Mouse (Mus musculus) hindbrain, embryonic 15.5 days (tissue): ENCODE measurements at regions not wholly inside any gene's neighbourhood (a gene's known extent, or its start where the extent isn't known, plus 50 kb on each side); places are given as distances from the start of the nearest gene placed in this dataset.
A peak's percentile ranks its signal among the peaks of the same experiment; 100 is the strongest.

Experiments used
- ATAC-seq: fragments of 200-750 bp; cut with Nextera tagmentation; 2 replicates; pipeline ENCODE4 v1.8.0; 2017; ENCODE audit warnings: low read depth, moderate number of reproducible peaks, moderate TSS enrichment; ENCODE audit not compliant: low FRiP score
- H3K27ac ChIP-seq: fragments of 300-500 bp; sonication (generic); replicated peaks from 2 replicates; pipeline ENCODE4 v1.5.1; 2015; ENCODE audit warnings: mild to moderate bottlenecking, inconsistent platforms
- H3K27me3 ChIP-seq: fragments of 300-500 bp; sonication (generic); 2 replicates; pipeline ENCODE4 v1.6.1; 2015; ENCODE audit warnings: control low read depth, inconsistent platforms
- H3K36me3 ChIP-seq: fragments of 300-500 bp; sonication (generic); 2 replicates; pipeline ENCODE4 v1.6.1; 2015; ENCODE audit warnings: control low read depth, inconsistent platforms
- H3K4me1 ChIP-seq: fragments of 300-500 bp; sonication (generic); replicated peaks from 2 replicates; pipeline ENCODE4 v1.6.1; 2015; ENCODE audit warnings: control low read depth, inconsistent platforms
- H3K4me2 ChIP-seq: fragments of 300-500 bp; sonication (generic); 2 replicates; pipeline ENCODE4 v1.6.1; 2015; ENCODE audit warnings: moderate library complexity, mild to moderate bottlenecking, inconsistent platforms
- H3K4me3 ChIP-seq: fragments of 300-500 bp; sonication (generic); 2 replicates; pipeline ENCODE4 v1.5.1; 2015; ENCODE audit warnings: mild to moderate bottlenecking, inconsistent platforms
- H3K9ac ChIP-seq: fragments of 300-500 bp; sonication (generic); 2 replicates; pipeline ENCODE4 v1.6.1; 2015; ENCODE audit warnings: inconsistent platforms
- H3K9me3 ChIP-seq: fragments of 300-500 bp; sonication (generic); 2 replicates; pipeline ENCODE4 v1.6.1; 2016; ENCODE audit warnings: control low read depth, inconsistent platforms
- WGBS: fragments of 180-500 bp; shearing (Covaris S2); methylation state at CpG from one replicate; pipeline ENCODE4 v1.1.7; 2015; 5-methylcytosine and 5-hydroxymethylcytosine counted together

DNA sequence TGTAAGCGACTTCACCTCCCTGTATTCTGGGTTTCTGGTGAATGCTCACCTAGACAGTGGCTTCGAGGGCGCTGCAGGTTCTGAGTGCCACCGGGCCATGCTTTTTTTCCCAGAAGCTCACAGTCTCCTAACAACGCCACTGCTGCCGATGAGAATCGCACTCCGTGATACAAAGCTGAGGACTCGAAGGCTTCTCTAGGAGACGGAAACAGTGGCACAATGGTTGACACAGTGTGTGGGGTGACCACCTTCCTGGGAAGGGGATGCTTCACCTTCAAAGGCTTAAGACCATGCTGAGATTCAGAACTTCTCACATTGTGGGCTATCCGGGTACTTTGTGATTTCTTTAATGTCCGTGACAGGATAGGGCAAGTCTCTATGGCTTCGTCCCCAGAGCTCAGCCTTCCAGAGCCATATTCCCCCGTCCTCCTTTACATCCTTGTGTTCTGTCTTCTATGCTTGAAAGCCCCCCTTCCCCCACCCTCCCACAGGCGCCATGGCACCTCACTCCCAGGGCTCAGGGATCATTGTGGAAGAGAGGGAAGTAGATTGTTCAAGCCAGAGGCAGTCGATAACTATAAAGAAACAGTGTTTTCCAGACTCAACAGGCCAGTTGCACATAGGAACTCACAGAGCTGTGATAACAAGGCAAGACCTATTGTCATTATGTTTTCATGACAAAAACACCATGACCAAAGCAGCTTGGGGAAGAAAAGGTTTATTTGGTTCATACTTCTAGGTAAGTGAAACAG lies 79.3 kb upstream of the Cpm start:
- no peak overlapping the region for H3K9ac ChIP-seq
- H3K27me3 ChIP-seq = no peaks in the 10 kb centered on the region
- no peaks in the 10 kb centered on the region for H3K36me3 ChIP-seq
- no peaks in the 10 kb centered on the region for H3K4me1 ChIP-seq
- 86% methylated on average over 16 of the region's 16 CpGs for WGBS
- H3K4me2 ChIP-seq = no peak overlapping the region
- no peak overlapping the region for H3K27ac ChIP-seq
- no peak for ATAC-seq
- H3K9me3 ChIP-seq = no peaks in the 10 kb centered on the region
- no peak overlapping the region for H3K4me3 ChIP-seq

DNA sequence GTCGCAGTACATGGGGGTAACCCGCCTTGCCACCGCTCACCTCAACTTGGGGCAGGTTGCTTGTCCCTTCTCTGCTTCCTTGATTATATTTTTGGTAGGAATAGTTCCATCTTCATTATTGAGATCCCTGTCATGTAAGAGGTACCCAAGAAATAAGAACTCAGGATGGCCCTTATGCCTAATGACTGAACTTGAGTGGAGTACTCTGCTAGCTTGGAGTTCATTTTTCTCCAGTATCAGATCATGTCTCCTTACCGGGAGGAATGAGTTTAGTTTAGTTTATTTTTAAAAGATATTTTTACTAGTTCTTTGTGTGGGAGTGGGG lies 79.8 kb upstream of the Cpm start:
- Histone ChIP-seq H3K9ac (no peak overlapping the region), H3K27ac (no peak overlapping the region), H3K4me1 (no peaks in the 10 kb centered on the region), H3K36me3 (no peaks in the 10 kb centered on the region), H3K4me3 (no peak overlapping the region), H3K9me3 (no peaks in the 10 kb centered on the region), H3K27me3 (no peaks in the 10 kb centered on the region), H3K4me2 (no peak overlapping the region)
- WGBS = 96% methylated on average over 4 of the region's 4 CpGs
- ATAC-seq = no peak

DNA sequence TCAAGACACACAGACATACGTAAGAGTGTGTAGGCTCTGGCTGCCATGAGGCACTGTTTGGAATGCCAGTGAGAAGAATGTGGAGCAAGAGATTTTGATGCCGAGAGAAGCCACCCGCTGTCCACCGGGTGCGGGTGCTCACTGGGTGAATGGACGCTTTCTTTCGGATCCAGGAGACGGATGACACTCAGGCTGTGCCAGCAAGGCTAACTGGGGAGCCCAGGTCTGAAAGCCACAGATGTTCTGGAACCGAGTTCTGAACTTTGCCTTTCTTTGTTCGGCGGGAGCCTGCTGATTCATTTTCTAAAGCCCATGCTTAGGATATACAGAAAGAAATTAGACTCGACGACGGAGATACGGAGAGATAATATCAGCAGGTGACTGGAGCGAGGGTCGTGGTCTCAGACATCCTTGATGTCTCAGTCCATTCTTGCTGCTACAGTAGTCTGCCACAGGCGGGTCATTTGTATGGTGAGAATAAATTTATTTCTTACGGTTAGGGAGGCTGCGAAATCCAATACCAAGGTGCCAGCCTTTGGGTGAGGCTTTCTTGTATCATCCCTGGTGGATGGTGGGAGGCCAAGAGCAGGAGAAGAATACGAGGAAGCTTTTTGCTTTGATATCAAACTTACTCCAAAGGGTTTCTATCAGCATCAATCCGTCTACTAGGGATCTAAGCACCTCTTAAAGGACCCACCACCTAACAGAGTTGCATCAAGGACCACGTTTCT lies 80.4 kb upstream of the Cpm start:
- Histone ChIP-seq H3K27me3 (no peaks in the 10 kb centered on the region), H3K9me3 (no peaks in the 10 kb centered on the region), H3K36me3 (no peaks in the 10 kb centered on the region), H3K27ac (no peak overlapping the region), H3K4me1 (no peaks in the 10 kb centered on the region), H3K4me2 (no peak overlapping the region), H3K4me3 (no peak overlapping the region), H3K9ac (no peak overlapping the region)
- ATAC-seq = no peak
- 82% methylated on average over 23 of the region's 23 CpGs for WGBS

DNA sequence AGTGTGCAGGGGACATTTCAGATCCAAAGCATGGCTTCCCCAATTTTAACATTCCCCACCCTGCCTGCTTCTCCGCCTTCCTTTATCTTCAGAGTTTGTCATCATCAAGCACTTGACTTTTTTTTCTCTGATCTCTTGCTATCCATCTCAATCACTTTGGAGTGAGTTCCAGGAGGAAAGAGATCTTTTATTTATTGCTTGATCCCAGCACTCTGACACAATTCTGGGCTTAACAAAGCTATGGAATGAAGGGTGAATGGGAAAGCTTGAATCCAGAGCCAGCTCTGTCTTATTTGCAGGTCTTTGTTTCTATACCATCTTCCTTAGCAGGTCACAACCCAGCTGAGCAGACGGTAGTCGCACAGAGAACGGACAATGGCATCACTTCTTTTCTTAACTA lies 81.0 kb upstream of the Cpm start:
- no peaks in the 10 kb centered on the region for H3K27me3 ChIP-seq
- H3K27ac ChIP-seq = no peak overlapping the region
- H3K9ac ChIP-seq = no peak overlapping the region
- no peak overlapping the region for H3K4me3 ChIP-seq
- WGBS = 90% methylated on average over 4 of the region's 4 CpGs
- H3K4me1 ChIP-seq = no peaks in the 10 kb centered on the region
- ATAC-seq = no peak
- H3K4me2 ChIP-seq = no peak overlapping the region
- no peaks in the 10 kb centered on the region for H3K36me3 ChIP-seq
- no peaks in the 10 kb centered on the region for H3K9me3 ChIP-seq

GRCm38 (mm10) chr10:117547275-117547674 lies 82.0 kb upstream of the Cpm start:
- Histone ChIP-seq H3K4me3 (no peak overlapping the region), H3K4me1 (no peaks in the 10 kb centered on the region), H3K27me3 (no peaks in the 10 kb centered on the region), H3K36me3 (no peaks in the 10 kb centered on the region), H3K9me3 (no peaks in the 10 kb centered on the region), H3K27ac (no peak overlapping the region), H3K9ac (no peak overlapping the region), H3K4me2 (no peak overlapping the region)
- no peak for ATAC-seq
- WGBS = 86% methylated on average over 6 of the region's 6 CpGs

DNA sequence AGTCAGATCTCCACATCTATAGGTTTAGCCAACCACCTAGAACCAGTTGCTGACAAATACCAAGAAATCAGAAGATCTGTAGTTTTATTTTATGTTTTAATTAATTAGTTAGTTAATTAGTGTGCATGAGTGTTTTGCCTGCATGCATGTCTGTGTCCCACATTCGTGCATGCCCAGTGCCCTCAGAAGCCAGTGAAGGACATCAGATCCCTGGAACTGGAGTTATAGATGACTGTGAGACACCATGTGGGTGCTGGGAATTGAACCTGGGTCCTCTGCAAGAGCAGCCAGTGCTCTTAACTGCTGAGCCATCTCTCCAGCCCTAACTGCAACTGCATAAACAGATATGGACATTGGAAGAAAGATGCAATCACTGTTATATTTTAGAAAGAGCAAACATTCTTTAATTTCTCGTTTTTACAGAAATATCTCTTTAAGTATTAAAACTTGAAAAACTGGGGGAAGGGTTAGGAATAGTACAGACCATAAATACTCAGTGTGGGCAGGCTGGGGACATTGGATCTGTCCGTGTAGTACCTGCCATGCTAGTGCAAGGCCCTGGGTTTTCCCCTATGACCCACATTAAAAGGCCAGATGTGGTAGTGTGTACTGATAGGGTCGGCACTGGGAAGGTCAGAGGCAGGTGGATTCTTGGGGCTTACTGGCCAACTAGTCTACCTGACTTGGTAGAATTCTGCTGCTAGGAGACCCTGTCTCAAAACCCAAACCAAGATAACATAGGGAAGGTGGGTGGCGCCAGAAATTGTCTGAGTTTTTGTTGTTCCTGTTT lies 83.3 kb upstream of the Cpm start:
- no peaks in the 10 kb centered on the region for H3K36me3 ChIP-seq
- no peak overlapping the region for H3K4me3 ChIP-seq
- no peak overlapping the region for H3K27ac ChIP-seq
- H3K27me3 ChIP-seq = no peaks in the 10 kb centered on the region
- no peak overlapping the region for H3K9ac ChIP-seq
- ATAC-seq = no peak
- no peak overlapping the region for H3K4me2 ChIP-seq
- H3K4me1 ChIP-seq = no peaks in the 10 kb centered on the region
- H3K9me3 ChIP-seq = no peaks in the 10 kb centered on the region
- WGBS = 93% methylated on average over 5 of the region's 5 CpGs

- no peaks in the 10 kb centered on the region for H3K36me3 ChIP-seq
- 40% methylated on average over 15 of the region's 15 CpGs for WGBS
- no peak overlapping the region for H3K4me3 ChIP-seq
- peak overlapping the region; percentile 20 for H3K4me2 ChIP-seq
- H3K9ac ChIP-seq = no peak overlapping the region
- H3K4me1 ChIP-seq = no peaks in the 10 kb centered on the region
- no peak overlapping the region for H3K27ac ChIP-seq
- H3K9me3 ChIP-seq = no peaks in the 10 kb centered on the region
- no peak for ATAC-seq
- H3K27me3 ChIP-seq = no peaks in the 10 kb centered on the region
Measured at GRCm38 (mm10) chr10:117544680-117545546, 84.4 kb upstream of the Cpm start.

DNA sequence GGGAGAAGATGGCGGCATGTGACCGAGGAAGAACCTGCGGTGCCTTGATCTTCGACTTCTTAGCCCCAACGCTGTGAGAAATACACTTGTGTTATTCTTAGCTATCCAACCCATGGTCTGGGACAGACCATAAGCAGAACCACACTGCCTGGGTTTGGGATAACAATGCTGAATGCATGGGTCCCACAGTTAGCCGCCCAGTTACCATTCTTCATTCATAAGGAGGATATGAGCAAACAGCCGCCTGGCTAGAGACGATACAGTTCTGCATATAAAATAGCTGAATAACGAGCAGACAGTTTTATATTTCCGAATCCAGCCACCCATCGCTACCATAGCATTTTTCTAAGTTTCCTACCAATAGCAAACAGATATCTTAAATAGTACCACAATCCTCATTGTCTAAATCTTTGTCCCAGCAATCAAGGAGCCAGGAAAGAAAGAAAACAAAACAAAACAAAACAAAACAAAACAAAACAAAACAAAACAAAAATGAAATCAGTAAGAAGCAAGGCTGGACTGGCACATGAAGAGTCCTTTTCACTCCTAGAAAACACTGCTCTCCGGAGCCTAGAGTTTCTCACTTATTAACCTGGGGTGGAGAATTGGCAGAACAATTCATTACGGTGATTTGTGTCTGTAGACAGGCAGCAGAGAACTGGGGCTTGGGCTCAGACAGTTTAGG lies 85.2 kb upstream of the Cpm start:
- no peak for ATAC-seq
- WGBS = 81% methylated on average over 13 of the region's 13 CpGs
- Histone ChIP-seq H3K27me3 (no peaks in the 10 kb centered on the region), H3K4me1 (no peaks in the 10 kb centered on the region), H3K9me3 (no peaks in the 10 kb centered on the region), H3K27ac (no peak overlapping the region), H3K4me3 (no peak overlapping the region), H3K9ac (no peak overlapping the region), H3K36me3 (no peaks in the 10 kb centered on the region), H3K4me2 (peak overlapping the region; percentile 20)

DNA sequence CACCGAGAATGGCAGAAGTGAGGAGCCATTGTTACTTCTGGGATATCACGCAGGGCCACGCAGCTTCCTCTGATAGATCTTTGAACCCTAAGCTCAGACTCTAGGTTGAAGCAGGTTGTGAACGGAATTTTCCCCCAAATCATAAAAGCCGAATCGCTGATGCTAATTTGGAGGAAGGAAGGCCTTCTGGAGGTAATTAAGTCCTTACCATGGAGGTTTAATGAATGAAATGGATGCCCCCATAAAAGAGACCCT lies 85.7 kb upstream of the Cpm start:
- no peak for ATAC-seq
- H3K4me1 ChIP-seq = no peaks in the 10 kb centered on the region
- no peaks in the 10 kb centered on the region for H3K9me3 ChIP-seq
- no peak overlapping the region for H3K27ac ChIP-seq
- WGBS = 90% methylated on average over 6 of the region's 6 CpGs
- no peak overlapping the region for H3K9ac ChIP-seq
- no peak overlapping the region for H3K4me3 ChIP-seq
- H3K27me3 ChIP-seq = no peaks in the 10 kb centered on the region
- H3K36me3 ChIP-seq = no peaks in the 10 kb centered on the region
- H3K4me2 ChIP-seq = no peak overlapping the region

DNA sequence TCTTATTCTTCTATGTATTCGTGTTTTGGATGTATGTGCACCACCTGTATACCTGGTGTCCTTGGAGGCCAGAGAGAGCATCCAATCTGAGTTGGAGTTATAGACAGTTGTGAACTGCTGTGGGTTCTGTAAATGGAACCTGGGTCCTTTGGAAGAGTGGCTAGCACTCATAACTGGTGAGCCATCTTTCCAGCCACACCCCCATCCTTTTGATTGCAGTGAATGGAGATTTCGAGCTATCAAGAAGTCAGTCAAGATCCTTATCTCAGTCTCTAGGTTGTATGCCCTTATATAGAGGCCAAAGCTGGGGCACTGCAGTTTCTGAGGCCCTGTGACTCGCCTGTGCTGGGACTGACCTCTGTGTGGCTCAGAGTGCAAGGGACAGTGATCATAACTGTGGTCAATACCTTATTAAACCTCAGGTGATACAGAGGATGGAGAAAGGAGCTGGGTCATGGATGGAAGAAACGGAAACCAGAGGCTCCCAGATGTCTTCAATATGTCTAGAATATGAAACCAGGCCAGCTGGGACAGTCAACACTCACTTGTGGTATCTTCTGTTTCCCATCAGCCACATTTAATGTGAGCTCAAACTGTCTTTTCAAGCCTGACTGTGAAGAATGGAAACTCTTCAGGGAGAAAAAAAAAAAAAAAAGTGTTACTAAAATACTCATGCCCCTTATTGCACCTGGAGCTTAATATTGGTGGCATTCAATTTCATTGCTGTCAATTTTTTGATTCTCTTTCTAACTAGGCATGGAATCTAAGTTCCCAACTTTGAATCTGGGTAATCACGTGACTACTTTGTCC lies 86.2 kb upstream of the Cpm start:
- no peaks in the 10 kb centered on the region for H3K4me1 ChIP-seq
- H3K9me3 ChIP-seq = no peaks in the 10 kb centered on the region
- no peak for ATAC-seq
- H3K36me3 ChIP-seq = no peaks in the 10 kb centered on the region
- no peak overlapping the region for H3K4me2 ChIP-seq
- no peak overlapping the region for H3K9ac ChIP-seq
- no peaks in the 10 kb centered on the region for H3K27me3 ChIP-seq
- H3K27ac ChIP-seq = no peak overlapping the region
- 87% methylated on average over 5 of the region's 5 CpGs for WGBS
- no peak overlapping the region for H3K4me3 ChIP-seq

GRCm38 (mm10) chr10:117542351-117542750 lies 86.9 kb upstream of the Cpm start:
- H3K9ac ChIP-seq = no peak overlapping the region
- 81% methylated on average over 5 of the region's 5 CpGs for WGBS
- H3K4me3 ChIP-seq = no peak overlapping the region
- ATAC-seq = no peak
- no peak overlapping the region for H3K27ac ChIP-seq
- no peaks in the 10 kb centered on the region for H3K9me3 ChIP-seq
- H3K27me3 ChIP-seq = no peaks in the 10 kb centered on the region
- H3K4me2 ChIP-seq = no peak overlapping the region
- H3K4me1 ChIP-seq = no peaks in the 10 kb centered on the region
- H3K36me3 ChIP-seq = no peaks in the 10 kb centered on the region
